Mouse (Mus musculus): ENCODE data around the gene Plcb1.
"Not testable (repeated sequence)": the region's sequence is repeated elsewhere in the genome, so short reads cannot be mapped to it uniquely, and the experiment has no call there.

DNA sequence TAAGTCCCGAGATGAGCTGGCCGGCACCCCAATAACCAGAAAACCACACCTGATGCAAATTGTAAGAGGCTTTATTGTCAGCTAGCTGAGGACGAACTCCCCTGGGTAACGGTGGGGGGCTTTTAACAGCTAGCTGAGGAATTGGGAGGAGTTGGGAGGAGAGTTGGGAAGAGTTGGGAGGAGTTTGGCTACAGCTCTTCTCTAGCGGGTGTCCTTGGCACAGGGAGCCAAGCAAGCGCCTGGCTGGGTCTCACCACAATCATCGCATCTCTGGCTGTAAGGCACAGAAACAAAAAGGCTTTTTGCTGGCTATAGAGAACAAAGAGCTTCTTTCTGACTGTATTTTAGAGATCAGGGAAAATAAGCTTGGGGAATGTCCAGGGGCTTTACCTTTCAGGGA, 594.9 kb downstream of the Plcb1 start:
- TF ChIP-seq POLR2A (IDR thresholded peaks at IDR 0.05; ENCODE audit: low read depth, low read length); CTCF (IDR thresholded peaks at IDR 0.05; ENCODE audit: borderline replicate concordance, insufficient read depth, low read length): not testable (repeated sequence)
